Mouse (Mus musculus) embryo, embryonic 10.5 days (tissue): ENCODE measurements around the gene App.

Experiments
- DNase-seq: peaks from one replicate; pipeline ENCODE4 v3.0.0-alpha.2; 2015; ENCODE audit warnings: low spot score

The App gene

GRCm38 (mm10) chr16:85020696-85021323 is 152.8 kb downstream of the App start:
- no peak for DNase-seq

GRCm38 (mm10) chr16:85019273-85019672 is 154.3 kb downstream of the App start:
- DNase-seq, result no peak

GRCm38 (mm10) chr16:85017845-85018244 is 155.7 kb downstream of the App start:
- no peak for DNase-seq

- DNase-seq, result no peak
Observed at GRCm38 (mm10) chr16:85012695-85013094, 160.9 kb downstream of the App start.

GRCm38 (mm10) chr16:85012172-85012571 is 161.4 kb downstream of the App start:
- DNase-seq, result no peak

- DNase-seq, result no peak
Observed at GRCm38 (mm10) chr16:85010651-85011050, 162.9 kb downstream of the App start.

- no peak for DNase-seq
Observed at GRCm38 (mm10) chr16:85008866-85009645, 164.5 kb downstream of the App start.

GRCm38 (mm10) chr16:85001939-85002556 is 171.5 kb downstream of the App start:
- no peak for DNase-seq

GRCm38 (mm10) chr16:85000304-85000703 is 173.3 kb downstream of the App start:
- no peak for DNase-seq

GRCm38 (mm10) chr16:84997551-84997950 is 176.0 kb downstream of the App start:
- DNase-seq, result no peak

GRCm38 (mm10) chr16:84995441-84995867 is 178.1 kb downstream of the App start:
- no peak for DNase-seq

- DNase-seq, result no peak
Observed at GRCm38 (mm10) chr16:84992888-84993287, 180.7 kb downstream of the App start.

GRCm38 (mm10) chr16:84991011-84991410 is 182.6 kb downstream of the App start:
- DNase-seq, result no peak

- DNase-seq, result no peak
Observed at GRCm38 (mm10) chr16:84989938-84990337, 183.6 kb downstream of the App start.

GRCm38 (mm10) chr16:84989476-84989875 is 184.1 kb downstream of the App start:
- no peak for DNase-seq

GRCm38 (mm10) chr16:84987724-84988287 is 185.8 kb downstream of the App start:
- DNase-seq, result no peak

- DNase-seq, result no peak
Observed at GRCm38 (mm10) chr16:84986016-84986631, 187.4 kb downstream of the App start.

- no peak for DNase-seq
Observed at GRCm38 (mm10) chr16:84985340-84985739, 188.2 kb downstream of the App start.

GRCm38 (mm10) chr16:84983428-84983827 is 190.1 kb downstream of the App start:
- no peak for DNase-seq

GRCm38 (mm10) chr16:84982589-84982988 is 191.0 kb downstream of the App start:
- no peak for DNase-seq

- no peak for DNase-seq
Observed at GRCm38 (mm10) chr16:84978589-84978988, 195.0 kb downstream of the App start.

GRCm38 (mm10) chr16:84974176-84974518 is 199.4 kb downstream of the App start:
- no peak for DNase-seq
